Mouse (Mus musculus): ENCODE measurements around the gene Tom1l2.

Tom1l2 gene

DNA sequence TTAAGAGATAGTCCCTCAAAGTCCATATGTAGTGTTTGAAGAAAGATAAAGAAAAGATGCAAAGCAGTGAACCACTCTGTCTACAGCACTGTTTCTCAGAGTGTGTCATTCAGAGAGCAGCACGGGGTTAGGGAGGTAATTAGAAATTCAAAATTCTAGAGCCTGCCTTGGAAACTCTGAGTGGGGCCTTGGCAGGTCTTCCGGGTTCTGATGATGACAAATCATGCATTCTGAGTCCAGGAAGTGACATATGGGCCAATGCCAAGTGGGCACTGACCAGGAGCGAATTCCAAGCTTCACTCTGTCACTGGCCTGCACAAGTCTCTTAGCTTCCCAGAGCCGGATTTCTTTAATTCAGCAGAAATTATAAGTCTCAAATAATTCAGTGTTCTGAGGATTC lies 6.2 kb downstream of the Tom1l2 start:
- DNase-seq (ENCODE audit: low read depth): no peak

DNA sequence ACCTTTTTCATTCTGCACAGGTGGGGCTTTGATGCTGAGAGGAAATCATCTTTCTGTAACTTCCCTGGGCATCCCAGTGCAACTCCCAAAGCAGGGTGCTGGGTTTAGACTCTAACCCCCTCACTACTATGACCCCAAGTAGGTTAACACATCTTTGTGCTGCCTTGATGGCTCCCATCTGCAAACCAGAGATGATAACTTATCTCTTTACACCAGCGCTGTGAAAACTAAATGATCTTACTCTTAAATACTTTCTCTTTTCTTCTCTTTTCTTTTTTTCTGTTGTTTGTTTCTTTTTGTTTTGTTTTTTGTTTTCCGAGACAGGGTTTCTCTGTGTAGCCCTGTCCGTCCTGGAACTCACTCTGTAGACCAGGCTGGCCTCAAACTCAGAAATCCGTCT lies 6.8 kb downstream of the Tom1l2 start:
- DNase-seq (ENCODE audit: low read depth): no peak

DNA sequence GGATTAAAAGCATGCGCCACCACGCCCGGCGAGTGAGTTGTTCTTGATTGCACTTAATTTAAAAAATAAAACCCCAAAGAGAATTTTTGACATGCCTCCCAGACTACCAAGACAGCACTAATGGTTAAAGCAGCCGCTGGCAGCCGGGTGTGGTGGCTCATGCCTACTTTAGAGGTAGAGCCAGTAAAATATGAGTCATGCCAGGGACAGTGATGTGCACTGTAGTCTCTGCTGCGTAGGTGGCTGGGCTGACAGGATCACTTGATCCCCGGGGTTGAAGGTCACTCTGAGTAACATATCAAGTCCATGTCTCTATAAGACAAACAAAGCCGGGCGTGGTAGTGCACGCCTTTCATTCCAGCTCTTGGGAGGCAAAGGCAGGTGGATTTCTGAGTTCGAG lies 13.3 kb downstream of the Tom1l2 start:
- no peak for DNase-seq (ENCODE audit: low read depth)

DNA sequence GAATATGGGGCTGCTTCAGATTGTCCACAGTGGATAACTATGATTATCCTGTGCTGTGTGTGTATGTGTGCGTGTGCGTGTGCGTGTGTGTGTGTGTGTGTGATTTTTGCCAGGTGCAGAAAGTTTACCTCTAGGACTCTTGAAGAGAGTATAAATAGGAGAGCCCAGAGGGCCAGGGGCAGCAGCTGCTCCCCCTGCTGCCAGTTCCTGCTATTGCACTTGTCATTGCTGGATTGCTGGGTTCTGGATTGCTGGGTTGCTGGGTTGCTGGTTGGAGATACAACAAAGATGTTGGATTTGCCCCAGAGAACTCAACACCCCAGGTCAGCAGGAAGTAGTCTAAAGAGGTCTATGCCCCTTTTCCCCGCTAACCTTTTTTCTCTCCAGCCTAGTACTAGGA lies 14.4 kb downstream of the Tom1l2 start:
- DNase-seq (ENCODE audit: low read depth): peak; percentile 75

DNA sequence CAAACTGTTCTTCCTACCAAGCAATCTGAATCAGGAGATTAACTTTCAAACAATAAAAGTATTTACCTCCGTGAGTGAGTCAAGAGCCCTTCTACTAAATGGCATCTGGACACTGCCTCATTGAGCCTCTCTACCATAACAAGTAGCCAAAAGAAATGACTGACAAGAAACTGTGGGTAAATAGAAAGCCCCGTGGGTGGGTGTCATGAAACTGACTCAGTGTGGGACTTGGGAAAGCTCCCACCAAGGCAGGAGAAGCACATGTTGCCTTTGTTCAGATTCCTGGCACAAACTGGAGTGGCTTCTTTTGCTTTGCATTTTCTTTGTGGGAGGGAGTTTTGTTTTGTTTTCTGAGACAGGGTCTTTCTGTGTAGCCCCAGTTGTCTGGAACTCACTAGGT lies 16.9 kb downstream of the Tom1l2 start:
- DNase-seq (ENCODE audit: low read depth): no peak

DNA sequence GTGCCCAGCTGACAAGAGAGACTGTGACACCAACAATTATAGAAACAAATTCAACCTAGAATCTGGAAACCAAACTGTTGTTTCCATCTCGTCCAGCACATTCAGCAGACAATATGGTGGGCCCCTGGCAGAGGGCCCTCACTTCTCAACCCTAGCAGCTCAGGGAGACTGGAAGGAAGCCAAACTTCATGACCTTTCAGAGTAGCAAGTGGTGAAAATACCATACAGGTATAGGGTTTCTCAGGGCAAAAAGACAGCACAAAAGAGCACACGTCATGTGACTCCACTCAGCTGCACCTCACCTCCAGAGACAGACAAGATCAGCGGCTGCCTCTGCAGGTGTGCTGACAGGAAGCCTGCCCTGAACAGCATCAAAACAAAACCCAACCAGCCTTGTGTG lies 18.6 kb downstream of the Tom1l2 start:
- DNase-seq (ENCODE audit: low read depth): peak; percentile 59

DNA sequence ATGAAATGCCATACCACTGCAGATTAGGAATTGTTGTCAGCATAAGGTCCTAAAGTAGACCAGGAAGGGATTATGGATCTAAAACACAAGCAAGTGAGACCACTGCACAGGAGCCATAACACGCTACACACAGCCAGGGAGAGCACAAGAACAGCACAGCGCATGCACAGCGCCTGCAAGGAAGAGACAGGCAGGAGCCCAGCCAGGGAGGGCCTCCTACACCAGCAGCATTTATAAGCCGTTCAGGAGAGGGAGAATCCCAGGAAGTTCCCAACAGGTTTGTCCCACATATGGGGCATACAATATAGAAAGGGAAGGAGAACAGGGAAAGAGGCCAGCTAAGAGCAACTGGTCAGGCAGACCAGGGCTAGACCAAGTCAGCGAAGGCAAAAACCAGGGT lies 19.2 kb downstream of the Tom1l2 start:
- no peak for DNase-seq (ENCODE audit: low read depth)

DNA sequence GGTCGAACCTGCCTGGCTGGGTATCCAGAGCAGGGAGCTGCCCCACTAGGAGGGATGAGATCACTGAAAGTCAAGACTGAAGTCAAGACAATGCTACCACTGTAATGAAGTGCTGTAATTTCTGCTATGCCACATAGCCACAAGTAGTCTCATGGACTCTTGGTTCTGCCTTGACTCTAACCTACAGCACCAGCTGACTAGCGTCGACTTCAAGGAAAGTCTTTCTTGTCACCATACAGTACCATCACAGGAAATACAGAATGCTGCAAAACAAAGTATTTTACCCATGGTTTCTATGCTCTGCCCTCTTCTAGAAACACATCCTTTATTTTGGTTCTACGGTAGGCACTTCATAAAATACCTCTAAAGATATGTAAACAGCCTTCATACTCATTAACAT lies 22.2 kb downstream of the Tom1l2 start:
- peak; percentile 54 for DNase-seq (ENCODE audit: low read depth)

DNA sequence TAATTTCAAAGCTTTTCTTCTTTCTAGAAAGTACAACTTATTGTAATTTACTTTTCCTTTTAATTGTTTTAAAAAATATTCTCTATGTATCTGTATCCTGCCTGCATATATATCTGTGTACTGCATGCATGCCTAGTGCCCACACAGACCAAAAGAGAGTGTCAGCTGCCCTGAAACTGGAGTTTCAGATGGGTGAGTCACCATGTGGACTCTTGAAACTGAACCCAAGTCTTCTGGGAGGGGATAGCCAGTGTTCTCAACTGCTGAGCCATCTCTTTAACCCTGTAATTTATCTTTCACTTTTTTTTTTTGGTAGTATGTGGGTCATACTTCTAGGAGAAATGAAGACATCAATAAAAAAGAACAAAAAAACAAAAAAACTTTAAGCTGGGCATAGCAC lies 29.0 kb downstream of the Tom1l2 start:
- DNase-seq (ENCODE audit: low read depth): no peak

DNA sequence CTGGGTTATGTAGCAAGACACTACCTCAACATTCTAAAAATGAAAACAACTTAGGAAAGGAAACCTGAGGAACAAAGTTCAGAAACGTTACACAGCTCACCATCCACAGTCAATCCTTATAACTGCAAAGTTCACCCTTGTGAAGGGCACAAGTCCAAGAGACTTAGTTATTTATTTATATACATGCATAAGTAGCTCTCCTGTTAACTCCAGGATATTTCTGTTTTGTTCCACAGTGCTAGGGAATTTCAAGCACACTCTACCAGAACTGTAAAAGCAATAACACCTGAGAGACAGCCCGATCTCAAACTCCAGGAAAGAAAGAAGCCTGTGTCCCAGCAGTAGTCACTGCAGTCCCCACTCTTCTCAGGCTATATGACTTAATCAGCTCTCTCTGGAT lies 31.3 kb downstream of the Tom1l2 start:
- DNase-seq (ENCODE audit: low read depth): no peak

DNA sequence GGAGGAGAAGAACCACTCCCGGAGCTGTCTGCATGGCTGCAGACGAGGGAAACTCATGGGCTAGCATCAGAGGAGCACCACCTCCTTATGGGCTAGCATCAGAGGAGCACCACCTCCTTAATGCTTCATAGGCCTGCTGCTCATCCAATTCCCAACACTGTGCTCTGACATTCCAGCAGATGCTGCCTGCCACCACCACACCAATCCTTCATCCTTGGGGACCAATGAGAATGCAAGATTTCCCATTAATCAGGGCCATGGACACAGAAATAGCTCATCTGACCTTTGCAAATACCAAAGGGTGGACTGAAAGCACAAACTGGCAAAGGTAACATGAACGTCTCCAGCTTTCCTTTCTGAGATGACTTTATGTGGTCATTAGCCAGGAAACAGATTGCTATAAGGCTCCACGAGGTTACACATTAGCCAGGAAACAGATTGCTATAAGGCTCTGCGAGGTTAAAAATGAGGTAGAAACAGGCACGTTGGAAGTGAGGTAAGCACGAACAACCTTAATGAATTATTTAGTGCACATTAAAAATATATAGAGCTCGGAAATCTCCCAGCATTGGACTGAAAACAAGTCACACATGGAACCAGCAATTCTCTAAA lies 32.2 kb downstream of the Tom1l2 start:
- DNase-seq (ENCODE audit: low read depth): no peak

DNA sequence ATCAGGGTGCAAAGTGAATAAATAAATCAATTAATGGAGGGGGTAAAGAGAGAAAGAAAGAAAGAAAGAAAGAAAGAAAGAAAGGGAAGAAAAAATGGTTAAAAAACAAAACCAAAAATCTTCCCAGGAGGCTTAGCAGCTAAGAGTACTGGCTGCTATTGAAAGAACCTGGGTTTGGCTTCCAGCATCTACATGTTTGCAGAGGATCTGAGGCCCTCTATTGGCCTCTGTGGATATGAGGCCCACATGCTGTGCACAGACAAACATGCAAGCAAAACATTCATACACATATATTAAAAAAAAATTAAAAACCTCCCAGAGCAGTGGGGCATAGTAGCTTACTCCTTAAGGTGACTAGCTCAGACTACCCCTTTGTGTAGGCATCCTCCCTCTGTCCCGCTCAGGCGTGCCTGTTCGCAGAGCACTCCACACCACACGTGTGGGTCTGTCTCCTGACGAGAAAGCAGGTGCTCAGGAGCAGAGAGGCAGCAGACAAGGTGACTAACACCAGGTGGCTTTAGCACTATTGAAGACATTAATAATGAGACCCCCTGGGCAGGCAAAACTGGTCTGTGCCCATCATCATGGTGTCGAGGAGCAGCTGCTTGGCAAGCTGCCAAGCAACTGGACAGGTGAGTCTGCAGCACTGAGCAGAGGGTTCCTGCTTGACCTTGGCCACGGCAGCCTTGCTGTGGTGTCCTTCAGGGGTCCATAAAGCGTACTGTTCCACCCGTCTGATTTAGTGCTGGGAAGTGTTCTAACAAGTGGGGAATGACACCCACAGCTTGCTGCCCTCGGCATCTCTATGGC lies 33.2 kb downstream of the Tom1l2 start:
- DNase-seq (ENCODE audit: low read depth): no peak

DNA sequence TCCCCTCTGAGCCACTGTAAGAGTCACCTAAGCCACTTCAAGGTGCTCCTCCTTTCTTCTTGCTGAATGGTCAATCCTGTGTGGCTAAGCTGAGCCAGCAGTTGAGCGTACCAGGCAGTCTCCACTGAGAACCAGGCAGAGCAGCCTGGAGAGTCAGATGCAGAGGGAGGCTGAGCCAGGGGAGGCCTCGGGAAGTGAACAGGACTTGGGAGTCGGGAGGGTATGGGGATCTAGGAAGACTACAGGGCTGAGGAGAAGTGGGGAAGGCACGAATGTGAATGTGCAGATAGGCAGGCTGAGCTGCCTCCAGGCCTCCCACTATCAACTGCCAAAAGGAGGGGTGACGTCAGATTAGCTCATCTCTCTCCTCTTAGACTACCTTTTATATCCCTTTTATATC lies 34.0 kb downstream of the Tom1l2 start:
- no peak for DNase-seq (ENCODE audit: low read depth)

DNA sequence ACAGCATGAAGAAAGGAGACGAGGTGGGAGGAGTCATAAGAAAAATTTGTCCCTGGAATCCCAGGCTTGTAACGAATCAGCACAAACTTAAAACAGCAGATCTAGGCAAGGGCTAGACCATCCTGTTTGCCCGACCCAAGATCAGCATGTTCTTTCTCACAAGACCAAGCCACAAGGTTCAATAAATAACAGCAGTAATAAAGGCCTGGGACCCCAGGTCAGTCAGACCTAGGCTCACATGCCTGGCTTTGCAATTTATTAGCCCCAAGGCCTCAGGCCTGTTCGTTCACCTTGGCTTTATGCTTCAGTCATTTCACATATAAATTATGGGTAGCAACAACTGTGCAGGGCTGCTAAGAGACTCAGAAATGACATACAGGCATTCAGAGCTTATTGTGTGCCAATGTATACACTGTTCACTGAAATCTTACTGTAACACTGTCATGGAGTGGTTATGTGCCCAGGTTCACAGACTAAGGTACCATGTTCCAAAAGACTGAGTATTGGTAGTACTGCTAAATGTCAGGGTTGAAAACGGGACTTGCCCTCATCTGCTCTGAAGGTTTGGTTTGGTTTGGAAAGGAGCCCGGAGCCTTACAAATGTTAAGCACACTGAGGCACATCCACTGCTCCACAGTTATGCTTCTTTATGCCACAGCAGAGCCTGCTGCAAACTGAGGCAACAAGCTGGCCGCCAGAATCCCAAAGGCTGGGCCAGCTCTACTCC lies 35.2 kb downstream of the Tom1l2 start:
- no peak for DNase-seq (ENCODE audit: low read depth)

DNA sequence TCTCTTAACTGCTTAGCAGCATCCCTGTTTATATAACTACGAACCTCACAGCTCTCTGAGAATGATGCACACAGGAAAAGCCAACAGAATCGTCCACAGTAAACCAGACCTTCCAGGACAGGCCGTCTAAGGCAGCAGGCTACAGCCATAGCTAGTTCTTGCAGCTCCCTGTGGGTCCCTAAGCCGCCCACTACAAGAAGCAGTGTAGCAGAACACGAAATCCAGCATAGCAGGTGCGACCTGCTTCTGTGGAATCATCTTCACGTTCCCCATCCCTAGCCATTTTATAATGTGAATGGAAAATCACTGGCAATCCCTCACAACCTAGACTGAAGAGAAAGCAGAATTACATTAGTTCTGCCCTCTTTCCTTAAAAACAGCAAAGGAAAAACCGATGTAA lies 35.8 kb downstream of the Tom1l2 start:
- no peak for DNase-seq (ENCODE audit: low read depth)

DNA sequence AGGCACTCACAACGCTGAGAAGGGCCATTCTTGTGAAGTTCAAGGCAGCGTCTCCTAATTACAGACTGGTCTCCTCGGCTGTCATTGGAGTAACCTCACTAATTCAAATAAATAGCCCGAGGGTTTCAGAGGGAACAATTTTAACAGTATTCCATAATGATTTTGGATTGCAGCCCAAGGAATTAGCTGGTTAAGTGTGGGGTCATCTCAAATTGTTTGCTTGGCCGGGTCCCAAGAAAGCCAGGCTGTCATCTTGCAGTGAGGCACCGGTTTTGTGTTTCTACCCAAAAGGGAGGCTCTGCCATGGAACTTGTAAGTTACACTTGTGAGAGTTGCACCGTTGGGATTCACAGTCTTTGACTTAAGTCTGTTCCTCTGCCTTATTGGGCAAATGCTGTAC lies 36.5 kb downstream of the Tom1l2 start:
- no peak for DNase-seq (ENCODE audit: low read depth)

DNA sequence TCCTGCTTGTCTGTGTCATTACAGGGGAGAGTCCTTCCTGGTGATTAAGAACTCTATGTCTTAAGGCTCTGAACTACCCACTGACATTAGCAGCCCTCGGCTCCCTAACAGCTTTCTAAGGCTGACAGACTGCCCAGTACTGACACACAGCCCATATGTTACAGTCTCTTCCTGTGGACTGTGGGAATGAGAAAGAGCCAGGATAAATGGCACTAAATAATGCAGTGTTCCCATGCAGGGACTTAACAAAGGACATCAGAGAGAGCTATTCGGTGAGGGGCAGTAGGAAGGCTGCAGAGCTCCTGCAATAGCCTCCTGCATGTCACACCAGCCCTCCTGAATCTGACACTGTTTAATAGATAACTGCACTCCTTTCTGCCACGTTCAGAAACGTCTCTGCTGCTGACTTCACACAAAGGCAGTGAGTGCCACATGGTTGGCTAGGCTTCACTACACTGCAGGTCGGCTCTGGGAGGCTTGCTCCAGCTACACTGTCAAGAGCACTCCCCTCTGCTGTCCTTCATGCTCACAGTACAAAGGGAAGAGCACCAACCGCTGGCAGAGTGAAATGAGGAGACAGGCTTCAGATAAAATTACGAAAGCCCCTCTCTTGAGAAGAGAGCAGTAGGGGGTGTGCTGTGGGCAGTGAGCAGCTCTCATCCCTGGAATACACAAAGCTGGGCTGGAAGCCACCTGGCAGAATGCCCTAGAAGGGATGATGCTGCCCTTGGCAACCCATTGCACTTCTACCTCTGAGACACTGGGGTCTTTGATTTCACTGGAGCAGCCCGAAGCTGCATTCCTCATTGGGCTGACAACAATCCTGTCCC lies 41.5 kb downstream of the Tom1l2 start:
- no peak for DNase-seq (ENCODE audit: low read depth)

DNA sequence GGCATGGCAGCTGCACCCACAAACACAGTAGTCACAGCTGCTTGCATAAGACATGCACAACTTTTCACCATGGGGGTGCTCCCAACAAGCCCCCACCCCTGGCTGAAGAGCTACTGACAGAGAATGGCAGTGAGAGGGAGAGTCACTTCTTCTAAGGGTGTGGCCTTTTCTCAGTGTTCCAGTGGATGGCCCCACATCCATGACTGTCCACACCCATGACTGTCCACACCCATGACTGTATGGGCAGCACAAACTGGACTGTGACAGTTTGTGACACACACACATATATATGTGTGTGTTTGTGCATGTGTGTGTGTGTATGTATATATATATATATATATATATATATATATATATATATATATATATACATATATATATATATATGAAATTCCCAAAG lies 42.8 kb downstream of the Tom1l2 start:
- DNase-seq (ENCODE audit: low read depth): no peak

DNA sequence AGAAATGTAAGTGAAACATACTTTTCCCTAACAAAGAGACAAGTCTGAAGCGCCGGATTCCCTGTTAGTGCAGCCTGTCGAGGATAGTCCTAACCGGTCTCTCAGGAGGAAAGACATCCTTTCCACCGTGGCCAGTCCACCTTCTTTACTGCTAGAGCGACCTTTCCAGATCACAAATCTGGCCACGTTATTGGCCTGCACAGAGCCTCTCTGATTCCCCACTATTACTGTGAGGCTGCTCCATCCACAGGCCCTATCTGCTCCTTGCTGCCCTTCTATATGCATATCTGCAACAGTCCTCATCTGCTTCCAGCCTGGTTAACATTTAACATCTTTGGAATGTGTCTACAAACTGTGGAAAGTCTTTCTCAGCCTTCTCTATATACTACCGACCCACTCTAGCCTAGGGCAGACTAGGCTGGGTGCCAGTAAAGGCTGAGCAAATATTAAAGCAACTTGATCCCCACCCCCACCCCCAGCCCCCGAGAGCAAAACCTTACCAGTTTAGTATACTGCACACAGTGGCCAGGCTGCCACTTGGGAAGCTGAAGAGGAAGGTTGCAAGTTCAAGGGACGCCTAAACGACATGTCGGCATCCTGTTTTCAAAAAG lies 44.1 kb downstream of the Tom1l2 start:
- no peak for DNase-seq (ENCODE audit: low read depth)

DNA sequence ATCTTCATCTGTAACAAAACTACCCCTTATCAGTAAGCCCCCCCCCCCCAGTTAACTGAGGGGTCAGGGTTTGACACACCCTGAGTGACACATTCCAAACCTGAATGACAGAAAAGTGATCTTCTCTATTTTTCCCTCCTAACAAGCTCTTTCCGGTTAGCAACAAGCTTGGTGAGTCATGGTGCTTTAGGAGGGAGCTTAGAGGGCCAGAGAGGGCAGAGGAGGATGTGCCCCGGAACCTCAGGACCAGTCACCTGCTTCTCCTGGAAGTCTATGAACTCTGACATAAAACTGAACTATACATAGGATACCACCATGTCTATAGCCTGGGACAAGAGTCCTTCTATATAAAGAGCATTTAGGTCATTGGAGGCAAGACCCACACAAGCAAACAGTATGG lies 44.6 kb downstream of the Tom1l2 start:
- no peak for DNase-seq (ENCODE audit: low read depth)

DNA sequence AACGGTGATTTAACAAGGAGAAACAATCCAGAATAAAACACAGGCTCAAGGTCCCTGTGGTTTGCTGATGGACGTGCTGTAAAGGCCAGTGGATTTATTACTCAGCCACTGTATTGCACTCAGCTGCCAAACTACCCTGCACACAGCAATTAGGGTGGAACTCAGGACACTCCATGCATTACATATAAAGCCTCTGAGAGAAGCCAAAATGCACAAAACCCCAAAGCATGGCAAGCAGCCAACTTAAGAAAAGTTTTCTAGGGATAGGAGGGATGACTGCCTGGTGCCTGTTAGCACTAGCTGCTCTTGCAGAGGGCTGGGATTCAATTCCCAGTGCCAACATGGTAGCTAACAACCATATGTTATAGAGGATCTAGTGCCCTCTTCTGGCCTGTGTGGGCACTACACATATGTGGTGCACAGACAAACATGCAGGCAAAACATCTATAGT lies 45.3 kb downstream of the Tom1l2 start:
- DNase-seq (ENCODE audit: low read depth): peak; percentile 71

DNA sequence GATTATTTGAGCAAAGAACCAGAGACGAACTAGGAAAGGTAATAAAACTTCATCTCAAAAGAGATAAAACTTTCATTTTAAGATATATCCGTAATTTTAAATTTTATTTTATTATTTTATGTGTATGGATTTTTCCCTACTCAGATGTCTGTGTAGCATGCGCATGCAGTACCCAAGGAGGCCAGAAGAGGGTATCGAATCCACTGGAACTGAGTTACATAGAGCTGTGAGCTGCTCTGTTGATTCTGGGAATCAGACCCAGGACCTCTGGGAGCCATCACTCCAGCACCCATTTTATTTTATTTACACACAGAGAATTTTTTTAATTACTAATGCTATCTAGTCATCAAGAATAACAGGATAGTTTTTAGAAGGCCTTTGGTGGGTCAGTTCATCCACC lies 45.9 kb downstream of the Tom1l2 start:
- peak; percentile 69 for DNase-seq (ENCODE audit: low read depth)

All from naive thymus-derived CD4-positive, alpha-beta T cell, adult 2 months (primary cell).